Mouse (Mus musculus) lung, embryonic 16.5 days (tissue): ENCODE measurements around the gene Prkcg. TPM values are rescaled to one million over a fixed set of nuclear protein-coding genes. Genes with fewer than 3 reads are reported as not detected.
"Not testable (repeated sequence)": the region's sequence is repeated elsewhere in the genome, so short reads cannot be mapped to it uniquely, and the experiment has no call there.

Source experiments
- ATAC-seq: fragments of 200-750 bp; cut with Nextera tagmentation; 2 replicates; pipeline ENCODE4 v1.8.0; 2017; ENCODE audit warnings: low read depth, mild to moderate bottlenecking, moderate library complexity
- H3K27ac ChIP-seq: fragments of 300-500 bp; sonication (generic); 2 replicates; pipeline ENCODE4 v1.5.1; 2014; ENCODE audit warnings: mild to moderate bottlenecking, control low read depth, low read length
- H3K27me3 ChIP-seq: fragments of 300-500 bp; sonication (generic); 2 replicates; pipeline ENCODE4 v1.6.1; 2014; ENCODE audit warnings: low read depth, low read length, mixed read lengths; ENCODE audit not compliant: control insufficient read depth, insufficient read depth
- H3K36me3 ChIP-seq: fragments of 300-500 bp; sonication (generic); 2 replicates; pipeline ENCODE4 v1.6.1; 2014; ENCODE audit warnings: low read length; ENCODE audit not compliant: control insufficient read depth, insufficient read depth
- H3K4me1 ChIP-seq: fragments of 300-500 bp; sonication (generic); replicated peaks from 2 replicates; pipeline ENCODE4 v1.6.1; 2014; ENCODE audit warnings: low read length, mixed read lengths; ENCODE audit not compliant: control insufficient read depth, insufficient read depth
- H3K4me2 ChIP-seq: fragments of 300-500 bp; sonication (generic); 2 replicates; pipeline ENCODE4 v1.6.1; 2014; ENCODE audit warnings: low read depth, low read length, control low read depth
- H3K4me3 ChIP-seq: fragments of 300-500 bp; sonication (generic); 2 replicates; pipeline ENCODE4 v1.5.1; 2014; ENCODE audit warnings: mild to moderate bottlenecking, low read length, control low read depth
- H3K9ac ChIP-seq: fragments of 300-500 bp; sonication (generic); 2 replicates; pipeline ENCODE4 v1.6.1; 2014; ENCODE audit warnings: low read length, control low read depth
- H3K9me3 ChIP-seq: fragments of 300-500 bp; sonication (generic); 2 replicates; pipeline ENCODE4 v1.6.1; 2016; ENCODE audit warnings: low read length; ENCODE audit not compliant: control insufficient read depth
- WGBS: fragments of 180-500 bp; shearing (Covaris S2); extraction: QIAGEN DNeasy Blood & Tissue Kit; methylation state at CpG from one replicate; pipeline ENCODE4 v1.1.7; 2014; 5-methylcytosine and 5-hydroxymethylcytosine counted together
- polyA plus RNA-seq: library from polyadenylated mRNA; unstranded; fragments of >200 nt; fragmentation: Nextera tagmentation; extraction: Ambion mirVana; gene quantifications from 2 replicates; pipeline ENCODE4 v1.2.1, GENCODE M21; 2015

Prkcg gene
- polyA plus RNA-seq, 1 experiment from 2014 or later: 0.24 TPM

GRCm38 (mm10) chr7:3286036-3286435, 2.9 kb upstream of the Prkcg start:
- Histone ChIP-seq H3K27ac (no peak overlapping the region), H3K4me1 (peaks cover 10% of the 10 kb centered on the region), H3K9me3 (no peaks in the 10 kb centered on the region), H3K27me3 (no peaks in the 10 kb centered on the region), H3K4me2 (no peak overlapping the region), H3K36me3 (no peaks in the 10 kb centered on the region), H3K4me3 (no peak overlapping the region), H3K9ac (no peak overlapping the region)
- 91% methylated on average over 5 of the region's 5 CpGs for WGBS
- no peak for ATAC-seq

- Histone ChIP-seq H3K36me3 (no peaks in the 10 kb centered on the region), H3K27ac (no peak overlapping the region; the same call in 1 of the 2 replicates), H3K4me3 (no peak overlapping the region), H3K9me3 (no peaks in the 10 kb centered on the region), H3K4me2 (no peak overlapping the region), H3K27me3 (no peaks in the 10 kb centered on the region), H3K4me1 (peaks cover 16% of the 10 kb centered on the region), H3K9ac (no peak overlapping the region)
- ATAC-seq: no peak
- WGBS: 38% methylated on average over 7 of the region's 7 CpGs
Observed at GRCm38 (mm10) chr7:3287186-3287585, 1.8 kb upstream of the Prkcg start.

- H3K9me3 ChIP-seq: no peaks in the 10 kb centered on the region
- peak overlapping the region; percentile 96 for H3K27ac ChIP-seq
- ATAC-seq: peak; percentile 86
- peaks cover 29% of the 10 kb centered on the region for H3K4me1 ChIP-seq
- H3K27me3 ChIP-seq: no peaks in the 10 kb centered on the region
- H3K36me3 ChIP-seq: no peaks in the 10 kb centered on the region
- H3K9ac ChIP-seq: peak overlapping the region; percentile 67
- H3K4me3 ChIP-seq: peak overlapping the region; percentile 60
- H3K4me2 ChIP-seq: peak overlapping the region; percentile 80
- 1% methylated on average over 18 of the region's 18 CpGs for WGBS
Observed at GRCm38 (mm10) chr7:3290257-3291033, 1.5 kb downstream of the Prkcg start.

GRCm38 (mm10) chr7:3291197-3291596, 2.2 kb downstream of the Prkcg start:
- 13% methylated on average over 6 of the region's 6 CpGs for WGBS
- Histone ChIP-seq H3K9ac (peak overlapping the region; percentile 67), H3K9me3 (no peaks in the 10 kb centered on the region), H3K36me3 (peaks cover 2% of the 10 kb centered on the region), H3K4me2 (peak overlapping the region; percentile 80), H3K4me1 (peaks cover 32% of the 10 kb centered on the region), H3K27ac (peak overlapping the region; percentile 87), H3K27me3 (no peaks in the 10 kb centered on the region), H3K4me3 (peak overlapping the region; percentile 60)
- ATAC-seq: 0 out of 2 replicates have a peak, but pooled peaks have one; percentile 1

GRCm38 (mm10) chr7:3291764-3292163, 2.8 kb downstream of the Prkcg start:
- peak overlapping the region; percentile 80 for H3K4me2 ChIP-seq
- ATAC-seq: no peak

GRCm38 (mm10) chr7:3292271-3292670, 3.3 kb downstream of the Prkcg start:
- not testable (repeated sequence) for ATAC-seq
- 52% methylated on average over 12 of the region's 12 CpGs for WGBS

More at GRCm38 (mm10) chr7:3291764-3292163, 2.8 kb downstream of the Prkcg start:
- peak overlapping the region; percentile 60 for H3K4me3 ChIP-seq
- H3K27ac ChIP-seq: peak overlapping the region; percentile 87
- peak overlapping the region; percentile 67 for H3K9ac ChIP-seq
- no peaks in the 10 kb centered on the region for H3K9me3 ChIP-seq
- H3K27me3 ChIP-seq: no peaks in the 10 kb centered on the region
- WGBS: 65% methylated on average over 3 of the region's 3 CpGs
- peaks cover 7% of the 10 kb centered on the region for H3K36me3 ChIP-seq
- peaks cover 32% of the 10 kb centered on the region for H3K4me1 ChIP-seq

GRCm38 (mm10) chr7:3292791-3293190, 3.8 kb downstream of the Prkcg start:
- Histone ChIP-seq H3K9me3 (no peaks in the 10 kb centered on the region), H3K27ac (peak overlapping the region; percentile 87), H3K4me2 (peak overlapping the region; percentile 80), H3K4me3 (peak overlapping the region; percentile 60), H3K27me3 (no peaks in the 10 kb centered on the region), H3K9ac (peak overlapping the region; percentile 67), H3K4me1 (peaks cover 28% of the 10 kb centered on the region), H3K36me3 (peaks cover 17% of the 10 kb centered on the region)
- WGBS: 1% methylated on average over 14 of the region's 14 CpGs
- ATAC-seq: peak; percentile 89

More at GRCm38 (mm10) chr7:3292271-3292670, 3.3 kb downstream of the Prkcg start:
- Histone ChIP-seq H3K9ac (peak overlapping the region; percentile 67), H3K4me1 (peaks cover 28% of the 10 kb centered on the region), H3K27ac (peak overlapping the region; percentile 87), H3K4me2 (peak overlapping the region; percentile 80), H3K4me3 (peak overlapping the region; percentile 60), H3K36me3 (peaks cover 12% of the 10 kb centered on the region)
- H3K27me3 ChIP-seq, H3K9me3 ChIP-seq: not testable (repeated sequence)

- Histone ChIP-seq H3K27ac (no peak overlapping the region), H3K4me2 (no peak overlapping the region), H3K36me3 (peaks cover 27% of the 10 kb centered on the region), H3K9me3 (no peaks in the 10 kb centered on the region), H3K4me1 (peaks cover 23% of the 10 kb centered on the region), H3K9ac (no peak overlapping the region), H3K4me3 (no peak overlapping the region), H3K27me3 (no peaks in the 10 kb centered on the region)
- WGBS: 87% methylated on average over 1 of the region's 1 CpGs
- no peak for ATAC-seq
Observed at GRCm38 (mm10) chr7:3294794-3295193, 5.8 kb downstream of the Prkcg start.

- Histone ChIP-seq H3K36me3 (peaks cover 28% of the 10 kb centered on the region), H3K4me1 (peaks cover 22% of the 10 kb centered on the region), H3K9ac (no peak overlapping the region), H3K4me2 (no peak overlapping the region; the same call in 1 of the 2 replicates), H3K27me3 (no peaks in the 10 kb centered on the region), H3K9me3 (no peaks in the 10 kb centered on the region), H3K27ac (no peak overlapping the region), H3K4me3 (no peak overlapping the region)
- WGBS: 65% methylated on average over 5 of the region's 5 CpGs
- no peak for ATAC-seq
Observed at GRCm38 (mm10) chr7:3295321-3296110, 6.5 kb downstream of the Prkcg start.
